In genomic region chr2:127909790-127910189, GRCm38 (mm10) we compare ENCODE assay signal across 17 mouse cellular contexts.
"Had no signal": no experiment of that assay in that cellular context is flagged by ENCODE, and none has a peak within 500 bp of the region (broad histone marks: within the 10 kb centered on the region; RNA-seq: fewer than 3 reads in every experiment).

No protein-coding gene starts in this region.

- H3K27me3 ChIP-seq: liver, embryonic 13.5 days; midbrain, embryonic 15.5 days; neural tube, embryonic 12.5 days; neural tube, embryonic 15.5 days; stomach, embryonic 15.5 days had no signal

- H3K36me3 ChIP-seq: liver, embryonic 13.5 days; midbrain, embryonic 12.5 days; midbrain, embryonic 15.5 days; neural tube, embryonic 12.5 days; neural tube, embryonic 15.5 days; stomach, embryonic 15.5 days had no signal

- H3K4me1 ChIP-seq: liver, embryonic 13.5 days; neural tube, embryonic 15.5 days had no signal

- H3K4me2 ChIP-seq: liver, embryonic 13.5 days; midbrain, embryonic 12.5 days; midbrain, embryonic 15.5 days; neural tube, embryonic 12.5 days; neural tube, embryonic 15.5 days; stomach, embryonic 15.5 days had no signal

- ATAC-seq: intestine, postnatal 0 days; midbrain, embryonic 15.5 days had no signal

- H3K9me3 ChIP-seq: liver, embryonic 13.5 days; midbrain, embryonic 12.5 days; midbrain, embryonic 15.5 days; neural tube, embryonic 12.5 days; neural tube, embryonic 15.5 days; stomach, embryonic 15.5 days had no signal

- H3K9ac ChIP-seq: liver, embryonic 13.5 days; midbrain, embryonic 12.5 days; midbrain, embryonic 15.5 days; neural tube, embryonic 12.5 days; neural tube, embryonic 15.5 days; stomach, embryonic 15.5 days had no signal

- H3K4me3 ChIP-seq: liver, embryonic 13.5 days; midbrain, embryonic 12.5 days; midbrain, embryonic 15.5 days; neural tube, embryonic 12.5 days; neural tube, embryonic 15.5 days; stomach, embryonic 15.5 days had no signal

- H3K27ac ChIP-seq: kidney, postnatal 0 days; liver, embryonic 13.5 days; midbrain, embryonic 12.5 days; midbrain, embryonic 15.5 days; neural tube, embryonic 12.5 days; neural tube, embryonic 15.5 days; stomach, embryonic 15.5 days had no signal

- DNase-seq: kidney, adult 2 months; kidney, postnatal 25 days; liver, embryonic 13.5 days; lung, adult 2 months; lung, postnatal 14 days; lung, postnatal 4 days; retina, postnatal 1 day; right cerebral cortex, postnatal 25 days; spleen, adult 18-20 months; thymus, postnatal 25 days had no signal
